Mouse (Mus musculus): ENCODE data around the gene Mob1b.

DNA sequence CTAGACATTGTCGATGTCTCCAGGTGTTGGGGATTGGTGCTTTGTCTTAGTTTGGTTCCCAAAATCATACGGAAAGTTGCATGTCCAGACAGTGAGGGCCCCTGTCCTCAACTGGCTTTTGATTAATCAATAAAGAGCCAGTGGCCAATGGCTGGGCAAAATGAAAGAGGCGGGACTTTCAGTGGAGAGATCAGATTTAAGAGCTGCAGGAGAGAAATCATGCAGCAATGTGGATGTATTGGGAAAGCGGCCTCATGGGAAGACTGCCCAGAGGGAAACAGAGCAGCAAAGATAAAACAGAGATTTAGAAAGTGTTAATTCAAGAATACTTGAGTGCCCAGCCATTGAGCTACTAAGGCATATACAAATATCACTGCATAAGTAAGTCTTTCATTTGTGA is 28.1 kb upstream of the Mob1b start:
- TF ChIP-seq POLR2A (IDR thresholded peaks at IDR 0.05; ENCODE audit: low read depth, low read length) = no peak
- no peak for TF ChIP-seq CTCF (conservative IDR thresholded peaks at IDR 0.05; ENCODE audit: insufficient read depth, insufficient read length, low read depth, low read length)

Measured in kidney, adult 2 months (tissue).